Mouse (Mus musculus) myocyte (in vitro differentiated cells): Measurements from ENCODE around the gene Ncam1. TPM values are rescaled to one million over a fixed set of nuclear protein-coding genes. Genes with fewer than 3 reads are reported as not detected.

ENCODE experiments used
- H3K27me3 ChIP-seq: one replicate; pipeline ENCODE4 v1.6.1; 2011; ENCODE audit not compliant: control insufficient read depth, insufficient read depth, insufficient read length
- H3K36me3 ChIP-seq: one replicate; pipeline ENCODE4 v1.6.1; 2011; ENCODE audit not compliant: control insufficient read depth, insufficient read depth
- H3K4me2 ChIP-seq: one replicate; pipeline ENCODE4 v1.6.1; 2011; ENCODE audit warnings: low read depth, control low read depth
- H3K4me3 ChIP-seq: one replicate; pipeline ENCODE4 v1.5.1; 2011; ENCODE audit warnings: mild to moderate bottlenecking, control low read depth, moderate library complexity
- H3K79me2 ChIP-seq: one replicate; pipeline ENCODE4 v1.6.1; 2011; ENCODE audit not compliant: control insufficient read depth, insufficient read depth
- H3ac ChIP-seq: one replicate; pipeline ENCODE4 v1.6.1; 2011; ENCODE audit not compliant: control insufficient read depth, insufficient read length
- CEBPB ChIP-seq: IDR thresholded peaks from 2 replicates; pipeline ENCODE4 v1.6.1; 2011; ENCODE audit warnings: mild to moderate bottlenecking, moderate library complexity; ENCODE audit not compliant: poor library complexity, insufficient read depth, severe bottlenecking
- E2F4 ChIP-seq: IDR thresholded peaks from one replicate; pipeline ENCODE4 v1.6.1; 2011; ENCODE audit warnings: mild to moderate bottlenecking, control low read depth, moderate library complexity; ENCODE audit not compliant: insufficient read depth
- MAX ChIP-seq: IDR thresholded peaks from one replicate; pipeline ENCODE4 v1.6.1; 2011; ENCODE audit warnings: low read depth, mild to moderate bottlenecking, control low read depth
- MYOD1 ChIP-seq, 3 experiments: IDR thresholded peaks; one replicate each; pipeline ENCODE4 v1.6.1; 2011; ENCODE audit warnings: control low read depth in 2 of 3, low read depth in 2 of 3, mild to moderate bottlenecking in 2 of 3, moderate library complexity in 1 of 3; ENCODE audit not compliant: insufficient read length in 2 of 3, control insufficient read depth in 1 of 3
- MYOG ChIP-seq, 3 experiments: IDR thresholded peaks; one replicate each; pipeline ENCODE4 v1.6.1; 2011; ENCODE audit warnings: control low read depth in 2 of 3, low read depth in 2 of 3, mild to moderate bottlenecking in 2 of 3; ENCODE audit not compliant: insufficient read length in 2 of 3, control insufficient read depth in 1 of 3, insufficient read depth in 1 of 3
- POLR2A ChIP-seq: IDR thresholded peaks from one replicate; pipeline ENCODE4 v1.6.1; 2011; ENCODE audit warnings: low read depth, mild to moderate bottlenecking, control low read depth, moderate library complexity; ENCODE audit not compliant: insufficient read length
- POLR2AphosphoS2 ChIP-seq: IDR thresholded peaks from one replicate; pipeline ENCODE4 v1.6.1; 2011; ENCODE audit warnings: low read depth, control low read depth; ENCODE audit not compliant: insufficient read length
- REST ChIP-seq: IDR thresholded peaks from one replicate; pipeline ENCODE4 v1.6.1; 2011; ENCODE audit warnings: mild to moderate bottlenecking, control low read depth, moderate library complexity; ENCODE audit not compliant: insufficient read depth, insufficient read length
- SRF ChIP-seq: IDR thresholded peaks from one replicate; pipeline ENCODE4 v1.6.1; 2011; ENCODE audit warnings: low read depth; ENCODE audit not compliant: control insufficient read depth, insufficient read length
- TCF12 ChIP-seq: IDR thresholded peaks from one replicate; pipeline ENCODE4 v1.6.1; 2011; ENCODE audit warnings: mild to moderate bottlenecking, control low read depth; ENCODE audit not compliant: poor library complexity, insufficient read depth, severe bottlenecking
- TCF3 ChIP-seq: IDR thresholded peaks from one replicate; pipeline ENCODE4 v1.6.1; 2011; ENCODE audit warnings: low read depth, control low read depth; ENCODE audit not compliant: insufficient read length
- USF1 ChIP-seq: IDR thresholded peaks from one replicate; pipeline ENCODE4 v1.6.1; 2011; ENCODE audit warnings: low read depth, mild to moderate bottlenecking, control low read depth, moderate library complexity
- polyA plus RNA-seq: library from polyadenylated mRNA; unstranded; fragments of >200 nt; fragmentation: generic; extraction: Trizol; gene quantifications from one replicate; pipeline ENCODE4 v1.2.1, GENCODE M21; 2012; ENCODE audit warnings: missing spikeins

The Ncam1 gene
- polyA plus RNA-seq, 1 experiment, result 327 TPM

DNA sequence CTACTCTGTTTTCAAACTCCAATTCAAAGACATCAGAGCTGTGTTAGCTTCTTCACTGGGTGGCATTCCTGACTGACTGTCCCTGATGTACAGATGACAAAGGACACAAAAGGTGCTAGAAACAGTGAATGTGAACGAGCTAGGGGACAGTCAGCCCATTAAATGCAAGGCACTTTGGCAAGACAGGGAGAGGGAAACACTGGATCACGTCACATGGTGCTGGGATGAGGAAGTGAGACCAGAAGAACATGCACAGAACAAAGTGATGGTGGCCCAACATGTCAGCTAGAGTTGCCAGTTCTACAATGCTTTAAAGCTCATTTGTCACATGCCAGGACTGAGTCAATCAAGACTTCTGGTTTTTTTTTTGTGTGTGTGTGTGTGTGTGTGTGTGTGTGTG, 247.4 kb downstream of the Ncam1 start:
- H3ac ChIP-seq, result no peak overlapping the region
- H3K4me2 ChIP-seq, result no peak overlapping the region
- H3K79me2 ChIP-seq, result no peaks in the 10 kb centered on the region
- H3K27me3 ChIP-seq, result no peaks in the 10 kb centered on the region
- no peak for TF ChIP-seq E2F4
- no peak for TF ChIP-seq MAX
- no peak for TF ChIP-seq SRF
- no peak for TF ChIP-seq POLR2A
- no peak for TF ChIP-seq POLR2AphosphoS2
- no peak for TF ChIP-seq TCF3
- no peak for TF ChIP-seq REST
- TF ChIP-seq CEBPB, result no peak
- no peak overlapping the region for H3K4me3 ChIP-seq
- H3K36me3 ChIP-seq, result peaks cover 83% of the 10 kb centered on the region

DNA sequence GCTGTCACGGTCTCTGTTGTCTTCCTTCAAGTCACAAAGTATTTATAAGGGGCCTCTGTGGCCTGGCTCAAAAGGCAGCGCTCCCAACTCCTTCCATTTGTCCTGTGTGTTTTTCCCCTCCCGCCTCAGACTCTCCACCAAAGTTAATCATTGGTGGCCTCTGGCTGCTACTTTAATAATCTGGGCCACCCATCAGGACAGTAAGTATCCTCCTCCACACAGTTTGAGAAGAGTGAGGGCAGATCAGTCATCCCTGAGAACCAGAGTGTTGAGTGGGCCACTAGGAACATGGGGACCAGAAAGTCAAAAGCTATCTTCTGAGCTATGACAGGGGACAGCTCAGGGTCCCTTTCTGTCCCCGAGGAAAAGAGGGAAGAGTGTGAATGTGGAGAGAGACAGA, 256.1 kb downstream of the Ncam1 start:
- no peaks in the 10 kb centered on the region for H3K79me2 ChIP-seq
- peaks cover 66% of the 10 kb centered on the region for H3K36me3 ChIP-seq
- no peak overlapping the region for H3K4me2 ChIP-seq
- TF ChIP-seq E2F4 (no peak), CEBPB (no peak), POLR2AphosphoS2 (no peak), TCF3 (no peak), SRF (no peak), MAX (no peak)
- no peak overlapping the region for H3ac ChIP-seq
- H3K27me3 ChIP-seq, result no peaks in the 10 kb centered on the region
- H3K4me3 ChIP-seq, result no peak overlapping the region

DNA sequence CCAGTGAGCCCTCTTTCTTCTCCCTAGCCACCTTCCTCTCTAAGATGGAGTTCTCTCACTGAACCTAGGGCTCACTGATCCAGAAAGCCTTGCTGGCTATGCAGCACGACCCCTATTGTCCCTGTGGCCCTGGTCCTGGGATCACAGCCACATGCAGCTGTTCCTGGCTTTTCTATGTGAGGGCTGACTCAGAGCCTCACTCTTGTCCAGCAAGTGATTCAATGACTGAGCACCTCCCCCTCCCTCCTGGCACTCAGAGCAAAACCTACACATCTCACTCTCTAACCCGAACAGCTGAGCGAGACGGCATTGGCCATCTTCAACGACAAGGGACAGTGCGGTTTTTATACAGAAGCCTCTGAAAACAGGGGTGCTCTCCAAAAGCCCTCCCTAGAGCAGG, 260.9 kb downstream of the Ncam1 start:
- no peaks in the 10 kb centered on the region for H3K79me2 ChIP-seq
- H3K4me2 ChIP-seq, result peak overlapping the region; percentile 53
- no peak overlapping the region for H3K4me3 ChIP-seq
- H3K36me3 ChIP-seq, result peaks cover 29% of the 10 kb centered on the region
- TF ChIP-seq MYOD1 (IDR thresholded peaks at IDR 0.05; ENCODE audit: control insufficient read depth in 1 of 3, insufficient read length in 2 of 3, low read depth in 2 of 3) (peak; percentile 65 to 97 (median 95)), SRF (no peak), TCF3 (no peak), POLR2A (no peak), CEBPB (no peak), E2F4 (no peak), USF1 (no peak), MAX (no peak), TCF12 (peak; percentile 87), MYOG (IDR thresholded peaks at IDR 0.05; ENCODE audit: control insufficient read depth in 1 of 3, insufficient read depth in 1 of 3, insufficient read length in 2 of 3, low read depth in 2 of 3) (peak; percentile 83 to 97 (median 90)), POLR2AphosphoS2 (peak; percentile 12), REST (no peak)
- H3ac ChIP-seq, result no peak overlapping the region
- no peaks in the 10 kb centered on the region for H3K27me3 ChIP-seq

DNA sequence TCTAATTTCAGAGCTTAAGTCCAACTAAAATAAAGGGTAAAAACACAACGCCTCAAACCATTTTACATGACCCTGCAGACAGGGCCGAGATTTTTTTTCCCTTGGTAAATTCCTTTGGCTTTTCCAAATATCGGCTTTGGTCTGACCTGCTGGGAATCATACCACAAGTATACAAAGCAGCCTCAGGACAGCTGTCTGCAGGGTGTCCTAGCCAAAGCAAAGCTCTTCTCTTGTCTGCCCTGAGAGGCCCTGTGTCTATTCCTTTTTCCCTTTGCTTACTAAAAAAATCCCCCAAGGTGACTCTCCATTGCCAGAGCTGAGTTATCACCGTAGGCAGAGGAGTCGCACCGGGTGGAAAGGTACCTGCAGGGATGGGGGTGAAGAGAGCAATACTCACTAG, 262.1 kb downstream of the Ncam1 start:
- TF ChIP-seq E2F4, result no peak
- peak in 2 of 3 experiments; percentile 61 to 68 for TF ChIP-seq MYOD1 (IDR thresholded peaks at IDR 0.05; ENCODE audit: control insufficient read depth in 1 of 3, insufficient read length in 2 of 3, low read depth in 2 of 3)
- no peak for TF ChIP-seq MAX
- no peak for TF ChIP-seq POLR2AphosphoS2
- no peak for TF ChIP-seq TCF3
- TF ChIP-seq CEBPB, result no peak
- TF ChIP-seq MYOG (IDR thresholded peaks at IDR 0.05; ENCODE audit: control insufficient read depth in 1 of 3, insufficient read depth in 1 of 3, insufficient read length in 2 of 3, low read depth in 2 of 3), result peak in 2 of 3 experiments; percentile 52 to 79
- TF ChIP-seq TCF12, result peak; percentile 48
- no peak for TF ChIP-seq USF1
- TF ChIP-seq POLR2A, result no peak
- no peak for TF ChIP-seq REST
- TF ChIP-seq SRF, result no peak
- H3ac ChIP-seq, result no peak overlapping the region
- H3K36me3 ChIP-seq, result peaks cover 31% of the 10 kb centered on the region
- H3K27me3 ChIP-seq, result no peaks in the 10 kb centered on the region
- no peak overlapping the region for H3K4me3 ChIP-seq
- H3K4me2 ChIP-seq, result no peak overlapping the region
- no peaks in the 10 kb centered on the region for H3K79me2 ChIP-seq

DNA sequence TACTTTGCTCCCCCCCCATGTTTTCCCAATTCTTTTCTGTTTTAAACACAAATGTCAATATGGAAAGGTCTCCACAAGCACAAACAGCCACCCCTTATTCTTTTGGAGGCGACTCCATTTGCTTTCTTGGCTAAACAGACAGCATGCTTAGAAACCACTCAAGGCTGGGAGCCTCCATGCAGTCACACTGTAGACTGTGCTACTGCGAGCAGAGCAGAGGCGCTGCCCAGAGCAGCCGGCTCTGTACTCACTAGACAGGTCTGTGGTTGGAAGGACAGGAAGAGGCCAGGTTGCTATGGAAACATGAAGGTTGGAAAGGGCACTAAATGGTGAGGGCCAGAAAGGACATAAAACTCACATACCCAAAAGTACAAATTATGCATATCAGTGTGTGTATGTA, 263.8 kb downstream of the Ncam1 start:
- no peak for TF ChIP-seq MYOG (IDR thresholded peaks at IDR 0.05; ENCODE audit: control insufficient read depth in 1 of 3, insufficient read depth in 1 of 3, insufficient read length in 2 of 3, low read depth in 2 of 3)
- TF ChIP-seq TCF3, result no peak
- no peak for TF ChIP-seq MYOD1 (IDR thresholded peaks at IDR 0.05; ENCODE audit: control insufficient read depth in 1 of 3, insufficient read length in 2 of 3, low read depth in 2 of 3)
- H3ac ChIP-seq, result no peak overlapping the region

More for the DNA sequence above, 263.8 kb downstream of the Ncam1 start:
- Histone ChIP-seq H3K79me2 (no peaks in the 10 kb centered on the region), H3K27me3 (no peaks in the 10 kb centered on the region), H3K4me2 (no peak overlapping the region), H3K36me3 (peaks cover 32% of the 10 kb centered on the region), H3K4me3 (no peak overlapping the region)
